Mouse (Mus musculus): ENCODE measurements at regions not wholly inside any gene's neighbourhood (a gene's known extent, or its start where the extent isn't known, plus 50 kb on each side); places are given as distances from the start of the nearest gene placed in this dataset.
"Not testable (repeated sequence)": the region's sequence is repeated elsewhere in the genome, so short reads cannot be mapped to it uniquely, and the experiment has no call there.

DNA sequence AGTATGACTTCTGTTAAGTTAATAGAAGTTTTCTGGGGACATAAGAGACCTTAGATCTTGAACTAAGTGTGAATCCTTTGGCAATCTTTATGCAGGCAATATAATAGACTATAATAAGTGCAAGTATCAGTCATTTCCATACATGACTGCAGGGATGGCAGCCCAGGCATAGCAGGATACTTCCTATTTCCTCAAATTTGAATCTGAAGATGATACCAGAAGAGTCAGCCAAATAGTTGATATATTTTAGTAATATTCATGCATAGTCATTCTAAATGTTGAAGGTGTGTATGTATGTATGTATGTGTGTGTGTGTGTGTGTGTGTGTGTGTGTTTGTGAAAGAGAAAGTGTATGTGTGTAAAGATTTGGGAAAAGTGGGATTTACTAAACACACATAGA is 64.3 kb downstream of the Prl2c2 start:
- not testable (repeated sequence) for H3K27me3 ChIP-seq (ENCODE audit: insufficient read depth, low read length); H3K4me1 ChIP-seq (ENCODE audit: insufficient read depth, low read length); H3K36me3 ChIP-seq (ENCODE audit: insufficient read depth, low read length); H3K4me3 ChIP-seq (ENCODE audit: low read depth, low read length); H3K4me2 ChIP-seq (ENCODE audit: low read depth, low read length, poor library complexity, severe bottlenecking); H3K27ac ChIP-seq (ENCODE audit: low read depth, low read length); DNase-seq (ENCODE audit: low spot score); ATAC-seq (ENCODE audit: low FRiP score); H3K9ac ChIP-seq (replicated peaks; ENCODE audit: low read length, poor library complexity, severe bottlenecking)
- H3K9me3 ChIP-seq (ENCODE audit: low read length): peaks cover 20% of the 10 kb centered on the region

DNA sequence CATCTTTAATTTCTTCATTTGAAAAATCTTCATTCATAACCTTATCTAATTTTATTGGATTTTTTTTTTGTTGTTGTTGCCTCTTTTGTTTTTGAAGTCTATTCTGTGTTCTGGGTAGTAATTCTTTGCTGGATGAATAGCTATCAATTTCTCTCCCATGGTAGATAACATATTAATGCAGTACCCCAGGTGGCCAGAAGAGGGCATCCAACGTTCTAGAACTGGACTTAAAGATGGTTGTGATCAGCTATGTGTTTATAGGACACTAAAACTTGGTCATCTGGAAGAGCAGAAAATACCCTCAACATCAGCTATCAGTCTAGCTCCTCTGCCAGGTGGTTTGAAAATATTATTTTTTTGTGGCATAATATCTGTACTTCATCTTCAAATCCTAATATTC is 70.1 kb downstream of the Prl2c2 start:
- ATAC-seq (ENCODE audit: low FRiP score); H3K4me2 ChIP-seq (ENCODE audit: low read depth, low read length, poor library complexity, severe bottlenecking); H3K36me3 ChIP-seq (ENCODE audit: insufficient read depth, low read length); H3K27me3 ChIP-seq (ENCODE audit: insufficient read depth, low read length); H3K4me3 ChIP-seq (ENCODE audit: low read depth, low read length); DNase-seq (ENCODE audit: low spot score); H3K27ac ChIP-seq (ENCODE audit: low read depth, low read length); H3K4me1 ChIP-seq (ENCODE audit: insufficient read depth, low read length); H3K9ac ChIP-seq (replicated peaks; ENCODE audit: low read length, poor library complexity, severe bottlenecking): not testable (repeated sequence)
- H3K9me3 ChIP-seq (ENCODE audit: low read length): peaks cover 42% of the 10 kb centered on the region
- 3% methylated on average over 1 of the region's 1 CpGs for WGBS

DNA sequence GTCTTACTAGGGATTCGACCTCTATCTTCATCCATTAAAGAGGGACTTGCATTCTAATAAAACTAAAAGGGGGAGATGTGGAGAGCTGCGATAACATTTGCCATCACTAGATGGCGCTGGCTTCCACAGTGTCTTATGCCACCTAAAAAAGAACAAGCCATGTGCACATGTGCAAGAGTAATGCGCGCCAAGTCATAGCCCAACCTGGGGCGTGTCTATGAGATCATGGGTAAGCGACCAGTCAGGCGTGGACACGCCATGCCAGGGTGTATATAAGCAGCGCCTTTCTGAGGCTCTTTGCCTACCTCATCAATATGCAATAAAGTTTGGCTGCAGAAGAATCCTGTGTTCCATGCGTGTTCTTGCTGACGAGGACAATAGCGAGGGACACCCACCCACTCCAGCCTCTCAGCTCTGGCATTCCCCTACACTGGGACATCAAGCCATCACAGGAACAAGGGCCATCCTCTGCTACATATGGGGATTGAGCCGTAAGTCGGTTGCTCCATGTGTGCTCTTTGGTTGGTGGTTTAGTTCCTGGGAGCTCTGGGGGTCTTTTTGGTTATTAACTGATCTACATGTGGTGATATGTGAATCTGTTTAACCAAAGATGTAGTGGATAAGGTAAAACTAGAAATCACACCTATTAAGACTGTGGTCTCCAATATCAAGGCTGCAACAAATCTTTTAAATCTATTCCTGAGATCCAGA is 73.1 kb downstream of the Prl2c2 start:
- not testable (repeated sequence) for H3K27me3 ChIP-seq (ENCODE audit: insufficient read depth, low read length); H3K4me2 ChIP-seq (ENCODE audit: low read depth, low read length, poor library complexity, severe bottlenecking); DNase-seq (ENCODE audit: low spot score); H3K9ac ChIP-seq (replicated peaks; ENCODE audit: low read length, poor library complexity, severe bottlenecking); H3K36me3 ChIP-seq (ENCODE audit: insufficient read depth, low read length); H3K27ac ChIP-seq (ENCODE audit: low read depth, low read length); H3K4me3 ChIP-seq (ENCODE audit: low read depth, low read length); H3K4me1 ChIP-seq (ENCODE audit: insufficient read depth, low read length)
- 87% methylated on average over 15 of the region's 15 CpGs for WGBS
- 0 out of 2 replicates have a peak, but pooled peaks have one; percentile 6 for TF ChIP-seq CTCF (IDR thresholded peaks at IDR 0.05)
- peaks cover 56% of the 10 kb centered on the region for H3K9me3 ChIP-seq (ENCODE audit: low read length)
- peak; percentile 6; the same call in 1 of the 2 replicates for ATAC-seq (ENCODE audit: low FRiP score)

GRCm38 (mm10) chr13:12930566-12930965 is 74.6 kb downstream of the Prl2c2 start:
- TF ChIP-seq CTCF (IDR thresholded peaks at IDR 0.05): no peak
- Histone ChIP-seq H3K4me1 (ENCODE audit: insufficient read depth, low read length) (no peaks in the 10 kb centered on the region), H3K27ac (ENCODE audit: low read depth, low read length) (no peak overlapping the region), H3K4me2 (ENCODE audit: low read depth, low read length, poor library complexity, severe bottlenecking) (no peak overlapping the region), H3K9me3 (ENCODE audit: low read length) (peaks cover 70% of the 10 kb centered on the region), H3K9ac (replicated peaks; ENCODE audit: low read length, poor library complexity, severe bottlenecking) (no peak overlapping the region), H3K4me3 (ENCODE audit: low read depth, low read length) (no peak overlapping the region), H3K27me3 (ENCODE audit: insufficient read depth, low read length) (no peaks in the 10 kb centered on the region), H3K36me3 (ENCODE audit: insufficient read depth, low read length) (no peaks in the 10 kb centered on the region)
- no peak for DNase-seq (ENCODE audit: low spot score)
- ATAC-seq (ENCODE audit: low FRiP score): no peak
- WGBS: 83% methylated on average over 5 of the region's 5 CpGs

GRCm38 (mm10) chr13:12929806-12930205 is 75.4 kb downstream of the Prl2c2 start:
- ATAC-seq (ENCODE audit: low FRiP score): no peak
- Histone ChIP-seq H3K9ac (replicated peaks; ENCODE audit: low read length, poor library complexity, severe bottlenecking) (no peak overlapping the region), H3K4me2 (ENCODE audit: low read depth, low read length, poor library complexity, severe bottlenecking) (no peak overlapping the region), H3K27ac (ENCODE audit: low read depth, low read length) (no peak overlapping the region), H3K9me3 (ENCODE audit: low read length) (peaks cover 72% of the 10 kb centered on the region), H3K4me1 (ENCODE audit: insufficient read depth, low read length) (no peaks in the 10 kb centered on the region), H3K27me3 (ENCODE audit: insufficient read depth, low read length) (no peaks in the 10 kb centered on the region), H3K36me3 (ENCODE audit: insufficient read depth, low read length) (no peaks in the 10 kb centered on the region), H3K4me3 (ENCODE audit: low read depth, low read length) (no peak overlapping the region)
- 91% methylated on average over 5 of the region's 5 CpGs for WGBS
- no peak for DNase-seq (ENCODE audit: low spot score)
- no peak for TF ChIP-seq CTCF (IDR thresholded peaks at IDR 0.05)

DNA sequence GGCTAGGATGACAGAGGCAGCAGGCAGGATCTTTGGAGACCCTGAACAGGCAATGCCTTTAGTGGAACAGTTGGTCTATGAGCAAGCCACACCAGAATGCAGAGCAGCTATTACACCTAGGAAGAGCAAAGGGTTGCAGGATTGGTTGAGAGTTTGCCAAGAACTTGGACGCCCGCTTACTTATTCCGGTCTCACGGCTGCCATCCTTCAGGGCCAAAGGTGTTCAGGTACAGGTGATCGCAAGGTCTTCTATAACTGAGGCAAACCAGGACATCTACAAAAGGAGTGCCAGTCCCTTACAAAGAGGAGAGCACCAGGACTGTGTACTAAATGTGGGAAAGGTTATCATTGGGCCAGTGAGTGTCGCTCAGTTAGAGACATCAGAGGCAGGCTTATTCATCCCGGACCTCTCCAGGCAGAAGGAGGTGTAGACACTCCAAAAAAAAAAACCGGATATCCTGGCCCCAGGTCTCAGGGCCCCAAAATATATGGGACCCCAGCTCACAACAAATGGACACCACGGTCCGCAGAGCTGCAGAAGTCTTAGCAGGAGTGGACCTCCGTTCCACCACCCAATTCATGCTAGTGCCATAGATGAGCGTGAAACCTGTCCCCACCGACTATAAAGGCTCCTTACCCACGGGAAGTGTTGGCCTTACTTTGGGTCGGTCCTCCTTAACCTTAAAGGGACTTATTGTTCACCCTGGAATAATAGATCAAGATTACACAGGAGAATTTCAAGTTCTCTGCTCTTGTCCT is 77.4 kb downstream of the Prl2c2 start:
- no peak overlapping the region for H3K4me3 ChIP-seq (ENCODE audit: low read depth, low read length)
- ATAC-seq (ENCODE audit: low FRiP score) (no peak; the same call in 1 of the 2 replicates), DNase-seq (ENCODE audit: low spot score) (no peak)
- H3K27ac ChIP-seq (ENCODE audit: low read depth, low read length): no peak overlapping the region
- 91% methylated on average over 15 of the region's 15 CpGs for WGBS
- no peaks in the 10 kb centered on the region for H3K4me1 ChIP-seq (ENCODE audit: insufficient read depth, low read length)
- H3K9ac ChIP-seq (replicated peaks; ENCODE audit: low read length, poor library complexity, severe bottlenecking): no peak overlapping the region
- H3K27me3 ChIP-seq (ENCODE audit: insufficient read depth, low read length): no peaks in the 10 kb centered on the region
- no peak for TF ChIP-seq CTCF (IDR thresholded peaks at IDR 0.05)
- peaks cover 74% of the 10 kb centered on the region for H3K9me3 ChIP-seq (ENCODE audit: low read length)
- H3K36me3 ChIP-seq (ENCODE audit: insufficient read depth, low read length): no peaks in the 10 kb centered on the region
- H3K4me2 ChIP-seq (ENCODE audit: low read depth, low read length, poor library complexity, severe bottlenecking): no peak overlapping the region
